Mouse (Mus musculus) myocyte (in vitro differentiated cells): ENCODE measurements around the gene Pim1. TPM values are rescaled to one million over a fixed set of nuclear protein-coding genes. Genes with fewer than 3 reads are reported as not detected.

Experiments
- H3K27me3 ChIP-seq: one replicate; pipeline ENCODE4 v1.6.1; 2011; ENCODE audit not compliant: control insufficient read depth, insufficient read depth, insufficient read length
- H3K36me3 ChIP-seq: one replicate; pipeline ENCODE4 v1.6.1; 2011; ENCODE audit not compliant: control insufficient read depth, insufficient read depth
- H3K4me2 ChIP-seq: one replicate; pipeline ENCODE4 v1.6.1; 2011; ENCODE audit warnings: low read depth, control low read depth
- H3K4me3 ChIP-seq: one replicate; pipeline ENCODE4 v1.5.1; 2011; ENCODE audit warnings: mild to moderate bottlenecking, control low read depth, moderate library complexity
- H3K79me2 ChIP-seq: one replicate; pipeline ENCODE4 v1.6.1; 2011; ENCODE audit not compliant: control insufficient read depth, insufficient read depth
- H3ac ChIP-seq: one replicate; pipeline ENCODE4 v1.6.1; 2011; ENCODE audit not compliant: control insufficient read depth, insufficient read length
- CEBPB ChIP-seq: IDR thresholded peaks from 2 replicates; pipeline ENCODE4 v1.6.1; 2011; ENCODE audit warnings: mild to moderate bottlenecking, moderate library complexity; ENCODE audit not compliant: poor library complexity, insufficient read depth, severe bottlenecking
- E2F4 ChIP-seq: IDR thresholded peaks from one replicate; pipeline ENCODE4 v1.6.1; 2011; ENCODE audit warnings: mild to moderate bottlenecking, control low read depth, moderate library complexity; ENCODE audit not compliant: insufficient read depth
- MAX ChIP-seq: IDR thresholded peaks from one replicate; pipeline ENCODE4 v1.6.1; 2011; ENCODE audit warnings: low read depth, mild to moderate bottlenecking, control low read depth
- MYOD1 ChIP-seq, 3 experiments: IDR thresholded peaks; one replicate each; pipeline ENCODE4 v1.6.1; 2011; ENCODE audit warnings: control low read depth in 2 of 3, low read depth in 2 of 3, mild to moderate bottlenecking in 2 of 3, moderate library complexity in 1 of 3; ENCODE audit not compliant: insufficient read length in 2 of 3, control insufficient read depth in 1 of 3
- MYOG ChIP-seq, 3 experiments: IDR thresholded peaks; one replicate each; pipeline ENCODE4 v1.6.1; 2011; ENCODE audit warnings: control low read depth in 2 of 3, low read depth in 2 of 3, mild to moderate bottlenecking in 2 of 3; ENCODE audit not compliant: insufficient read length in 2 of 3, control insufficient read depth in 1 of 3, insufficient read depth in 1 of 3
- POLR2A ChIP-seq: IDR thresholded peaks from one replicate; pipeline ENCODE4 v1.6.1; 2011; ENCODE audit warnings: low read depth, mild to moderate bottlenecking, control low read depth, moderate library complexity; ENCODE audit not compliant: insufficient read length
- POLR2AphosphoS2 ChIP-seq: IDR thresholded peaks from one replicate; pipeline ENCODE4 v1.6.1; 2011; ENCODE audit warnings: low read depth, control low read depth; ENCODE audit not compliant: insufficient read length
- REST ChIP-seq: IDR thresholded peaks from one replicate; pipeline ENCODE4 v1.6.1; 2011; ENCODE audit warnings: mild to moderate bottlenecking, control low read depth, moderate library complexity; ENCODE audit not compliant: insufficient read depth, insufficient read length
- SRF ChIP-seq: IDR thresholded peaks from one replicate; pipeline ENCODE4 v1.6.1; 2011; ENCODE audit warnings: low read depth; ENCODE audit not compliant: control insufficient read depth, insufficient read length
- TCF12 ChIP-seq: IDR thresholded peaks from one replicate; pipeline ENCODE4 v1.6.1; 2011; ENCODE audit warnings: mild to moderate bottlenecking, control low read depth; ENCODE audit not compliant: poor library complexity, insufficient read depth, severe bottlenecking
- TCF3 ChIP-seq: IDR thresholded peaks from one replicate; pipeline ENCODE4 v1.6.1; 2011; ENCODE audit warnings: low read depth, control low read depth; ENCODE audit not compliant: insufficient read length
- USF1 ChIP-seq: IDR thresholded peaks from one replicate; pipeline ENCODE4 v1.6.1; 2011; ENCODE audit warnings: low read depth, mild to moderate bottlenecking, control low read depth, moderate library complexity
- polyA plus RNA-seq: library from polyadenylated mRNA; unstranded; fragments of >200 nt; fragmentation: generic; extraction: Trizol; gene quantifications from one replicate; pipeline ENCODE4 v1.2.1, GENCODE M21; 2012; ENCODE audit warnings: missing spikeins

The Pim1 gene
- polyA plus RNA-seq, 1 experiment, result 16.3 TPM

DNA sequence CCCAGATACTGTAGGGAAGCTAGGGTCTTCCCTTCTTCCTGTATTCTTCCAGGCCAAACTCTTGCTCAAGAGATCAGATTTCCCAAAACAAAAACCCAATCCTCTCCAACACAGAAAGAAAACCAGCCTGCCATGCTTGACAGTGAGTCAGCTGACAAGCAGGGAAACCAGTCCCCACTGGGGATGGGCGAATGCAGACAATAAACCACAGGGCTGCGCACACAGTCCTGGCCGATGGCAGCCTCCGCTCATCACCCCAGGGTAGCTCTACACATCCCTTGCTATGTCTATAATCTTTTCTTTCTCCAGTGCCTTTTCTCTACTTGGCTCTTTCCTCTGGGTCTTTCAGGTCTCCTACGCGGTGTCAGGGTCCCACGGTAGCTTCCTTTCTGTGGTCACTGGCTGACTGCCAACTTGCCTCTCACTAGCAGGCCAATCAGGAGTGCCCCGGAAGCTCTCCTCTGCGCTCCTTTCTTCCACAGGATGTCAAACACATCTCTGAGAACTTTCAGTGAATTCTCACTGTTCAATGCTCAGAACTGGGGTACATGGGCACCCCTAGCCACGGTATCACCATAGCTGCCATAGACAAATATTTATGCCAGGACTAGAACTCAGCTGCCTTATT, 41.3 kb downstream of the Pim1 start:
- H3K79me2 ChIP-seq, result no peaks in the 10 kb centered on the region
- no peak overlapping the region for H3K4me3 ChIP-seq
- H3K4me2 ChIP-seq, result no peak overlapping the region
- H3K27me3 ChIP-seq, result no peaks in the 10 kb centered on the region
- TF ChIP-seq USF1, result no peak
- no peak for TF ChIP-seq TCF12
- TF ChIP-seq SRF, result no peak
- TF ChIP-seq MAX, result no peak
- no peak for TF ChIP-seq E2F4
- no peak for TF ChIP-seq MYOG (IDR thresholded peaks at IDR 0.05; ENCODE audit: control insufficient read depth in 1 of 3, insufficient read depth in 1 of 3, insufficient read length in 2 of 3, low read depth in 2 of 3)
- TF ChIP-seq REST, result no peak
- TF ChIP-seq TCF3, result no peak
- no peak for TF ChIP-seq MYOD1 (IDR thresholded peaks at IDR 0.05; ENCODE audit: control insufficient read depth in 1 of 3, insufficient read length in 2 of 3, low read depth in 2 of 3)
- TF ChIP-seq CEBPB, result no peak
- TF ChIP-seq POLR2A, result no peak
- H3ac ChIP-seq, result no peak overlapping the region
- no peaks in the 10 kb centered on the region for H3K36me3 ChIP-seq

DNA sequence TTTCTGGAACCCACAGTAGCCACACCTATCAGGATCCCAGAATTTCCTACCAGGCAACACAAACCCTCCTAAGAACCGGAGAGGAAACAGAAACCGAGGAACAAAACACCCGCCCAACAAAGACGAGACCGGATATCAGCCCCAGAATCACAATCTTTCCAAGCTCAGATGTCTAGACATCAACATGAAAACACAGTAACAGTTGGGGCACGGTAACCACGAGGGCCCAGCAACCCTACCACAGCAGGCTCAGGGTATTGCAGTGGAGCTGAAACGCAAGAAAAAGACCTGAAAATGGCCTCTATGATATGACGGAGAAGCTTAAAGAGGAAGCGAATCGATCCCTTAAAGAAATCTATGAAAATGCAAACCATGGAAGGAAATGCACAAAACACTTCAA, 43.3 kb downstream of the Pim1 start:
- H3K4me3 ChIP-seq, result no peak overlapping the region
- no peak for TF ChIP-seq CEBPB
- no peak for TF ChIP-seq MYOG (IDR thresholded peaks at IDR 0.05; ENCODE audit: control insufficient read depth in 1 of 3, insufficient read depth in 1 of 3, insufficient read length in 2 of 3, low read depth in 2 of 3)
- TF ChIP-seq TCF3, result no peak
- no peak for TF ChIP-seq REST
- TF ChIP-seq MYOD1 (IDR thresholded peaks at IDR 0.05; ENCODE audit: control insufficient read depth in 1 of 3, insufficient read length in 2 of 3, low read depth in 2 of 3), result no peak
- TF ChIP-seq POLR2A, result no peak
- no peak for TF ChIP-seq TCF12
- no peak for TF ChIP-seq USF1
- no peak for TF ChIP-seq SRF
- TF ChIP-seq POLR2AphosphoS2, result no peak
- TF ChIP-seq MAX, result no peak
- TF ChIP-seq E2F4, result no peak
- H3K79me2 ChIP-seq, result no peaks in the 10 kb centered on the region
- no peaks in the 10 kb centered on the region for H3K36me3 ChIP-seq
- H3K27me3 ChIP-seq, result no peaks in the 10 kb centered on the region
- no peak overlapping the region for H3K4me2 ChIP-seq
- no peak overlapping the region for H3ac ChIP-seq

DNA sequence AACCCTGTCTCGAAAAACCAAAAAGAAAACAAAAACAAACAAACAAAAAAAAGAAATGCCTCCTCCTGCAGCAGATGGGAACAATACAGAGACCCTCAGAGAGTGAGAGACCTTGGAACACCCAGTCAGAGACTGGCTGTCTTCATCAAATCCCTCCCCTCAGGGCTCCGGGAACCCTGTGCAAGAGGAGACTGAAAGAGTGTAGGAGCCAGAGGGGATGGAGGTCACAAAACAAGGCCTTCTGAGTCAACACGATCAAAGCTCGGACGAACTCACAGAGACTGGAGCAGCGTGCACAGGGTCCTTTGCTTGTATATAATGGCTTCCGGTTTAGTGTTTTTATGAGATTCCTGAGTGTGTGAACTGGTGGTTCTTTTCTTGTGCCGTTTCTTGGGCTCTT, 49.9 kb downstream of the Pim1 start:
- no peaks in the 10 kb centered on the region for H3K79me2 ChIP-seq
- TF ChIP-seq USF1, result no peak
- TF ChIP-seq SRF, result no peak
- TF ChIP-seq REST, result no peak
- TF ChIP-seq POLR2A, result no peak
- TF ChIP-seq MYOG (IDR thresholded peaks at IDR 0.05; ENCODE audit: control insufficient read depth in 1 of 3, insufficient read depth in 1 of 3, insufficient read length in 2 of 3, low read depth in 2 of 3), result no peak
- no peak for TF ChIP-seq CEBPB
- no peak for TF ChIP-seq TCF3
- no peak for TF ChIP-seq TCF12
- no peak for TF ChIP-seq POLR2AphosphoS2
- TF ChIP-seq MAX, result no peak
- no peak for TF ChIP-seq E2F4
- no peak for TF ChIP-seq MYOD1 (IDR thresholded peaks at IDR 0.05; ENCODE audit: control insufficient read depth in 1 of 3, insufficient read length in 2 of 3, low read depth in 2 of 3)
- H3K4me2 ChIP-seq, result no peak overlapping the region
- no peak overlapping the region for H3ac ChIP-seq
- H3K36me3 ChIP-seq, result no peaks in the 10 kb centered on the region
- no peak overlapping the region for H3K4me3 ChIP-seq
- no peaks in the 10 kb centered on the region for H3K27me3 ChIP-seq

DNA sequence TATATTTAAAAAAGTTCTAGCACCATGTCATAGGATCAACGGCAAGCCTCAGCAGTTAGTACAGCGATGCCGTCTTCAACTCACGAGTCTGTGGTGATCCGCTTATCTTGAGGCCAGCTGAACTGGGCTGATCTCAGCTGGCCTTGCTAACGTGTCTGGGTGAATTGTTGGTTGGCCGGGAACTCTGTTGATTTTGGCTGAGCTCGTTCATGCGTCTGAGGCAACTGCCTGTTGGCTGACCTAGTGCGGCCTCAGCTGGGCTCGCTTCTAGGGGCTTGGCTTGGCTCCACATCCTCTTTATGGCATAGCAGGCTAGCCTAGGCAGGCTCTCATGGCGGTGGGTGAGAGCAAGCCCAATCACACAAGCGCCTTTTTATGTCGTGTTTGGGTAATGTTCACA, 50.9 kb downstream of the Pim1 start:
- no peak overlapping the region for H3ac ChIP-seq
- TF ChIP-seq MYOG (IDR thresholded peaks at IDR 0.05; ENCODE audit: control insufficient read depth in 1 of 3, insufficient read depth in 1 of 3, insufficient read length in 2 of 3, low read depth in 2 of 3) (peak in 2 of 3 experiments; percentile 58 to 61), POLR2AphosphoS2 (no peak)
- H3K4me2 ChIP-seq, result peak overlapping the region; percentile 55
- no peaks in the 10 kb centered on the region for H3K79me2 ChIP-seq
- no peak overlapping the region for H3K4me3 ChIP-seq
- H3K27me3 ChIP-seq, result no peaks in the 10 kb centered on the region
- H3K36me3 ChIP-seq, result no peaks in the 10 kb centered on the region
